Mouse (Mus musculus): ENCODE results near the gene Tbc1d17. TPM values are rescaled to one million over a fixed set of nuclear protein-coding genes. Genes with fewer than 3 reads are reported as not detected.

Gene Tbc1d17
- total RNA-seq, 2 experiments from 2014 or later: 87.9 to 92.0 TPM

GRCm38 (mm10) chr7:44854356-44855031 lies 5.6 kb upstream of the Tbc1d17 start:
- DNase-seq (ENCODE audit: low spot score in 2 of 2): peak; percentile 67 to 85

- no peak for DNase-seq (ENCODE audit: low spot score in 2 of 2)
These were observed 4.9 kb upstream of the Tbc1d17 start for GRCm38 (mm10) chr7:44853596-44854355.

GRCm38 (mm10) chr7:44853065-44853464 lies 4.2 kb upstream of the Tbc1d17 start:
- DNase-seq (ENCODE audit: low spot score in 2 of 2): no peak

GRCm38 (mm10) chr7:44852259-44853027 lies 3.6 kb upstream of the Tbc1d17 start:
- no peak for DNase-seq (ENCODE audit: low spot score in 2 of 2)

GRCm38 (mm10) chr7:44851625-44852234 lies 2.9 kb upstream of the Tbc1d17 start:
- DNase-seq (ENCODE audit: low spot score in 2 of 2): no peak

- no peak for DNase-seq (ENCODE audit: low spot score in 2 of 2)
These were observed 2.1 kb upstream of the Tbc1d17 start for GRCm38 (mm10) chr7:44850789-44851624.

GRCm38 (mm10) chr7:44850146-44850545 lies 1.3 kb upstream of the Tbc1d17 start:
- peak in 1 of 2 experiments; percentile 69 for DNase-seq (ENCODE audit: low spot score in 2 of 2)

GRCm38 (mm10) chr7:44849416-44850111 lies 685 bp upstream of the Tbc1d17 start:
- DNase-seq (ENCODE audit: low spot score in 2 of 2): peak; percentile 61 to 80

- no peak for DNase-seq (ENCODE audit: low spot score in 2 of 2)
These were observed 1.1 kb downstream of the Tbc1d17 start for GRCm38 (mm10) chr7:44847772-44848171.

- DNase-seq (ENCODE audit: low spot score in 2 of 2): no peak
These were observed 2.1 kb downstream of the Tbc1d17 start for GRCm38 (mm10) chr7:44846804-44847203.

GRCm38 (mm10) chr7:44845006-44845405 lies 3.9 kb downstream of the Tbc1d17 start:
- no peak for DNase-seq (ENCODE audit: low spot score in 2 of 2)

- no peak for DNase-seq (ENCODE audit: low spot score in 2 of 2)
These were observed 6.9 kb downstream of the Tbc1d17 start for GRCm38 (mm10) chr7:44841825-44842463.

GRCm38 (mm10) chr7:44840426-44840825 lies 8.5 kb downstream of the Tbc1d17 start:
- DNase-seq (ENCODE audit: low spot score in 2 of 2): no peak

GRCm38 (mm10) chr7:44839491-44840191 lies 9.2 kb downstream of the Tbc1d17 start:
- no peak for DNase-seq (ENCODE audit: low spot score in 2 of 2)

- no peak for DNase-seq (ENCODE audit: low spot score in 2 of 2)
These were observed 9.7 kb downstream of the Tbc1d17 start for GRCm38 (mm10) chr7:44839171-44839490.

- no peak for DNase-seq (ENCODE audit: low spot score in 2 of 2)
These were observed 10.8 kb downstream of the Tbc1d17 start for GRCm38 (mm10) chr7:44838073-44838472.

- DNase-seq (ENCODE audit: low spot score in 2 of 2): no peak
These were observed 12.3 kb downstream of the Tbc1d17 start for GRCm38 (mm10) chr7:44836423-44837053.

GRCm38 (mm10) chr7:44836016-44836404 lies 12.9 kb downstream of the Tbc1d17 start:
- DNase-seq (ENCODE audit: low spot score in 2 of 2): no peak

All from adrenal gland, postnatal 4 days (tissue).